Mouse (Mus musculus): Measurements from ENCODE around the gene Actr3. TPM values are rescaled to one million over a fixed set of nuclear protein-coding genes. Genes with fewer than 3 reads are reported as not detected.

Actr3 gene
- polyA plus RNA-seq, 1 experiment from 2014 or later, result 303 TPM

GRCm38 (mm10) chr1:125382622-125383021 lies 52.9 kb downstream of the Actr3 start:
- no peak for ATAC-seq (ENCODE audit: low FRiP score, low TSS enrichment)
- Histone ChIP-seq H3K4me3 (ENCODE audit: low read length) (no peak overlapping the region), H3K4me2 (replicated peaks; ENCODE audit: low read depth, low read length) (no peak overlapping the region), H3K36me3 (ENCODE audit: insufficient read depth, low read length) (no peaks in the 10 kb centered on the region), H3K4me1 (ENCODE audit: insufficient read depth, low read length) (no peaks in the 10 kb centered on the region), H3K9me3 (ENCODE audit: low read length) (no peaks in the 10 kb centered on the region), H3K9ac (replicated peaks; ENCODE audit: low read length) (no peak overlapping the region), H3K27me3 (ENCODE audit: insufficient read depth, low read length) (no peaks in the 10 kb centered on the region), H3K27ac (ENCODE audit: low read length) (no peak overlapping the region)
- WGBS, result 66% methylated on average over 6 of the region's 6 CpGs

DNA sequence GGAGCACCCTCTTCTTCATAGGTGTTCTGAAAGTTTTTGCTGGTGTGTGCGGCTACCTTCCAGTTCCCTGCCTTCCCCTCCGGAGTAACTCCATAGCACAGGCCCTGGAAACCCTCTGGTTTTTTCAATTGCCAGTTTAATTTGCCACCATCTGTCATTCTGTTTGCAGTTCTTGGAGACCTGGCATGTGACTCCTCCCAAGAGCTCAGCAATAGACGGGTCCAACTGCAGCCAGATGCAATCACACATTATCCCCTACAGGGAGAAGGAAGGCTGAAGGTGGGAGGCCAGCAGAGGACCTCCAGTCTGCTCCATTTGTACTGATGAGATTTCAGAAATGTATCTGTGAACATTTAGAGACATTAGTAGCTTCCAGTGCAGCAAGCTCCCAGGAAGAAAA lies 56.6 kb downstream of the Actr3 start:
- no peaks in the 10 kb centered on the region for H3K9me3 ChIP-seq (ENCODE audit: low read length)
- no peak for ATAC-seq (ENCODE audit: low FRiP score, low TSS enrichment)
- H3K4me3 ChIP-seq (ENCODE audit: low read length), result no peak overlapping the region
- H3K9ac ChIP-seq (replicated peaks; ENCODE audit: low read length), result no peak overlapping the region
- H3K36me3 ChIP-seq (ENCODE audit: insufficient read depth, low read length), result no peaks in the 10 kb centered on the region
- no peaks in the 10 kb centered on the region for H3K27me3 ChIP-seq (ENCODE audit: insufficient read depth, low read length)
- H3K4me1 ChIP-seq (ENCODE audit: insufficient read depth, low read length), result no peaks in the 10 kb centered on the region
- no peak overlapping the region for H3K4me2 ChIP-seq (replicated peaks; ENCODE audit: low read depth, low read length)
- WGBS, result 65% methylated on average over 3 of the region's 3 CpGs
- no peak overlapping the region for H3K27ac ChIP-seq (ENCODE audit: low read length)

GRCm38 (mm10) chr1:125372855-125373254 lies 62.7 kb downstream of the Actr3 start:
- 58% methylated on average over 5 of the region's 5 CpGs for WGBS
- no peaks in the 10 kb centered on the region for H3K36me3 ChIP-seq (ENCODE audit: insufficient read depth, low read length)
- no peaks in the 10 kb centered on the region for H3K9me3 ChIP-seq (ENCODE audit: low read length)

DNA sequence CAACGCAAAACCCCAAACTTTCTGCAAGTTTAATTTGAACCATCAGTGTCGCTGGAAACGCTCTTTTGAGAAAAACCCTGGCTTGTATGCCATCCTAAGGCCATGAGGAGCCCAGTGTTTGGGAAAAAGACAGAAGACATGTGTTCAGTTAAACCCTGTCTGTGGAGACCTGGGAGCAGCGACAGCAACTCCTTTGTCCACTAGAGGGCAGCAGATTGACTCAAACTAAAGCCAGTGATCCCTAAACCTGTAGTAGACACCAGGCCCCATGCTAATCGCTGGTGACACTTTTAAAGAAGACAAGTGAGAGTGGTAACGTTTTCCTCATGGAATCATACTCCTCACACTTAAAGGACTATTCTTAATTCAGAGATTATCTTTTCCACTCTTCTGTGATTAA lies 64.7 kb downstream of the Actr3 start:
- 33% methylated on average over 6 of the region's 6 CpGs for WGBS
- no peaks in the 10 kb centered on the region for H3K27me3 ChIP-seq (ENCODE audit: insufficient read depth, low read length)
- no peaks in the 10 kb centered on the region for H3K4me1 ChIP-seq (ENCODE audit: insufficient read depth, low read length)
- H3K9me3 ChIP-seq (ENCODE audit: low read length), result no peaks in the 10 kb centered on the region
- no peaks in the 10 kb centered on the region for H3K36me3 ChIP-seq (ENCODE audit: insufficient read depth, low read length)
- no peak overlapping the region for H3K4me2 ChIP-seq (replicated peaks; ENCODE audit: low read depth, low read length)
- H3K9ac ChIP-seq (replicated peaks; ENCODE audit: low read length), result no peak overlapping the region
- ATAC-seq (ENCODE audit: low FRiP score, low TSS enrichment), result 0 out of 2 replicates have a peak, but pooled peaks have one; percentile 68
- H3K27ac ChIP-seq (ENCODE audit: low read length), result no peak overlapping the region
- no peak overlapping the region for H3K4me3 ChIP-seq (ENCODE audit: low read length)

More at GRCm38 (mm10) chr1:125372855-125373254, 62.7 kb downstream of the Actr3 start:
- no peaks in the 10 kb centered on the region for H3K27me3 ChIP-seq (ENCODE audit: insufficient read depth, low read length)
- no peak for ATAC-seq (ENCODE audit: low FRiP score, low TSS enrichment)
- no peaks in the 10 kb centered on the region for H3K4me1 ChIP-seq (ENCODE audit: insufficient read depth, low read length)
- no peak overlapping the region for H3K9ac ChIP-seq (replicated peaks; ENCODE audit: low read length)
- no peak overlapping the region for H3K4me2 ChIP-seq (replicated peaks; ENCODE audit: low read depth, low read length)
- H3K27ac ChIP-seq (ENCODE audit: low read length), result no peak overlapping the region
- H3K4me3 ChIP-seq (ENCODE audit: low read length), result no peak overlapping the region

DNA sequence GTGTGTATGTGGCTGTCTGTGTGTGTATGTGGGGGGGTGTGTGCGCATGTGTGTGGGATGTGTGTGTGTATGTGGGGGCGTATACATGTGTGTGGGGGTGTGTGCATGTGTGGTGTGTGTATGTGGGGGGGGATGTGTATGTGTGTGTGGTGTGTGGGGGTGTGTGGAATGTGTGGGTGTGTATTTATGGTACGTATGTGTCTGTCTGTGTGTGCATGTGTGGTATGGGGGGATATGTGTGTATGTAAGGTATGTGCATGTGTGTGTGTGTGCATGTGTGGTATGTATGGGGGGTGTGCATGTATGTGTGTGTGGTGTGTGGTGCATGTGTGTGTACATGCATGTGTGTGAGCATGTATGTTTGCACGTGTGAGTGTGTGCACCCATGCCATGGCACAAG lies 70.0 kb downstream of the Actr3 start:
- H3K4me1 ChIP-seq (ENCODE audit: insufficient read depth, low read length), result no peaks in the 10 kb centered on the region
- no peaks in the 10 kb centered on the region for H3K9me3 ChIP-seq (ENCODE audit: low read length)
- H3K9ac ChIP-seq (replicated peaks; ENCODE audit: low read length), result no peak overlapping the region
- no peak for ATAC-seq (ENCODE audit: low FRiP score, low TSS enrichment)
- no peaks in the 10 kb centered on the region for H3K27me3 ChIP-seq (ENCODE audit: insufficient read depth, low read length)
- H3K36me3 ChIP-seq (ENCODE audit: insufficient read depth, low read length), result no peaks in the 10 kb centered on the region
- H3K4me3 ChIP-seq (ENCODE audit: low read length), result no peak overlapping the region
- WGBS, result 94% methylated on average over 4 of the region's 4 CpGs
- no peak overlapping the region for H3K27ac ChIP-seq (ENCODE audit: low read length)
- no peak overlapping the region for H3K4me2 ChIP-seq (replicated peaks; ENCODE audit: low read depth, low read length)

- H3K27me3 ChIP-seq (ENCODE audit: insufficient read depth, low read length), result no peaks in the 10 kb centered on the region
- H3K9ac ChIP-seq (replicated peaks; ENCODE audit: low read length), result no peak overlapping the region
- no peak for ATAC-seq (ENCODE audit: low FRiP score, low TSS enrichment)
- H3K36me3 ChIP-seq (ENCODE audit: insufficient read depth, low read length), result no peaks in the 10 kb centered on the region
- H3K4me2 ChIP-seq (replicated peaks; ENCODE audit: low read depth, low read length), result no peak overlapping the region
- 82% methylated on average over 4 of the region's 4 CpGs for WGBS
- H3K27ac ChIP-seq (ENCODE audit: low read length), result no peak overlapping the region
- no peak overlapping the region for H3K4me3 ChIP-seq (ENCODE audit: low read length)
- H3K9me3 ChIP-seq (ENCODE audit: low read length), result peaks cover 5% of the 10 kb centered on the region; the same call in 1 of the 2 replicates
- no peaks in the 10 kb centered on the region for H3K4me1 ChIP-seq (ENCODE audit: insufficient read depth, low read length)
Measured at GRCm38 (mm10) chr1:125351416-125352037, 84.0 kb downstream of the Actr3 start.

- no peak overlapping the region for H3K27ac ChIP-seq (ENCODE audit: low read length)
- no peaks in the 10 kb centered on the region for H3K36me3 ChIP-seq (ENCODE audit: insufficient read depth, low read length)
- no peaks in the 10 kb centered on the region for H3K4me1 ChIP-seq (ENCODE audit: insufficient read depth, low read length)
- no peak overlapping the region for H3K4me2 ChIP-seq (replicated peaks; ENCODE audit: low read depth, low read length)
- H3K4me3 ChIP-seq (ENCODE audit: low read length), result no peak overlapping the region
- no peaks in the 10 kb centered on the region for H3K27me3 ChIP-seq (ENCODE audit: insufficient read depth, low read length)
- H3K9me3 ChIP-seq (ENCODE audit: low read length), result peaks cover 5% of the 10 kb centered on the region; the same call in 1 of the 2 replicates
- ATAC-seq (ENCODE audit: low FRiP score, low TSS enrichment), result no peak
- 78% methylated on average over 5 of the region's 5 CpGs for WGBS
- H3K9ac ChIP-seq (replicated peaks; ENCODE audit: low read length), result no peak overlapping the region
Measured at GRCm38 (mm10) chr1:125350843-125351242, 84.7 kb downstream of the Actr3 start.

DNA sequence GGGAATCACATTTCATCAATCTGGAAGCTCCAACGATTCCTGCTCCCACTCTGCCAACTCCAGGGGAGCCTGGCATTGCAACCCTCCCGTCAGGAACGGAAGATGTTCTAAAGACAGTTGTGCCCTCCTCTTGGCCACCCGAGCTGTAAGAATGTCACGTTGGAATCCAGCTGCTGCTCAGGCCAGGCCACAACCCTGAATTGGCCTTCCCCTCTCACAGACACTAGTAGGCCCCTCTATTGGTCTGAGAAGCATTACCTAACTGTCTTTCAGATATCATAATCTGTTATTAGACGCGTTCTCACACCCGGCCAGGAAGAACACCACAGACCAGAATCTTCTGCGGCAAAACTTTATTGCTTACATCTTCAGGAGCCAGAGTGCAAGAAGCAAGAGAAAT lies 89.7 kb downstream of the Actr3 start:
- H3K9me3 ChIP-seq (ENCODE audit: low read length), result peaks cover 5% of the 10 kb centered on the region; the same call in 1 of the 2 replicates
- H3K4me3 ChIP-seq (ENCODE audit: low read length), result no peak overlapping the region
- no peaks in the 10 kb centered on the region for H3K27me3 ChIP-seq (ENCODE audit: insufficient read depth, low read length)
- no peak overlapping the region for H3K9ac ChIP-seq (replicated peaks; ENCODE audit: low read length)
- no peak for ATAC-seq (ENCODE audit: low FRiP score, low TSS enrichment)
- H3K27ac ChIP-seq (ENCODE audit: low read length), result no peak overlapping the region
- no peaks in the 10 kb centered on the region for H3K36me3 ChIP-seq (ENCODE audit: insufficient read depth, low read length)
- no peak overlapping the region for H3K4me2 ChIP-seq (replicated peaks; ENCODE audit: low read depth, low read length)
- H3K4me1 ChIP-seq (ENCODE audit: insufficient read depth, low read length), result no peaks in the 10 kb centered on the region
- 86% methylated on average over 9 of the region's 9 CpGs for WGBS

GRCm38 (mm10) chr1:125345448-125345847 lies 90.1 kb downstream of the Actr3 start:
- ATAC-seq (ENCODE audit: low FRiP score, low TSS enrichment), result no peak
- no peak overlapping the region for H3K9ac ChIP-seq (replicated peaks; ENCODE audit: low read length)
- no peak overlapping the region for H3K27ac ChIP-seq (ENCODE audit: low read length)
- H3K4me2 ChIP-seq (replicated peaks; ENCODE audit: low read depth, low read length), result no peak overlapping the region
- H3K9me3 ChIP-seq (ENCODE audit: low read length), result peaks cover 4% of the 10 kb centered on the region; the same call in 1 of the 2 replicates
- no peaks in the 10 kb centered on the region for H3K4me1 ChIP-seq (ENCODE audit: insufficient read depth, low read length)
- no peak overlapping the region for H3K4me3 ChIP-seq (ENCODE audit: low read length)
- WGBS, result 85% methylated on average over 6 of the region's 6 CpGs
- no peaks in the 10 kb centered on the region for H3K36me3 ChIP-seq (ENCODE audit: insufficient read depth, low read length)
- H3K27me3 ChIP-seq (ENCODE audit: insufficient read depth, low read length), result no peaks in the 10 kb centered on the region

DNA sequence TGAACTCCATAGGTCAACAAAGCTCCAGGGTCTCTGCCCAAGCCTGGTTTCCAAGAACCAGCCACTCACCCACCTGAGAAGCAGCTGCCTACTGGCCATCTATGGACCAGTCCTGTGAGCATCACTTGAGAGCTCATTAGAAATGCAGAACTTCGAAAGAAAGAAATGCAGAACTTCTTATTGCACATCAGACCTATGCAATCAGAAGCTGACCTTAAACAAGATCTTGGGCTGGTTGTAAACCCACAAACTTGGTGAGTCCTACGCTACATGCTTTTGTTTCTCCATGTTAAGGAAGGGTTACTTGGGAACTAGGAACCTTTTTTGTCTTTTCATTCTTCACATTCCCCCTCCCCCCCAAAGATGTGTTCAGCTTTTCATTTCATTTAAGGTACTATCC lies 92.4 kb downstream of the Actr3 start:
- no peak overlapping the region for H3K4me2 ChIP-seq (replicated peaks; ENCODE audit: low read depth, low read length)
- no peak overlapping the region for H3K9ac ChIP-seq (replicated peaks; ENCODE audit: low read length)
- H3K4me1 ChIP-seq (ENCODE audit: insufficient read depth, low read length), result no peaks in the 10 kb centered on the region
- H3K4me3 ChIP-seq (ENCODE audit: low read length), result no peak overlapping the region
- no peaks in the 10 kb centered on the region for H3K27me3 ChIP-seq (ENCODE audit: insufficient read depth, low read length)
- no peaks in the 10 kb centered on the region for H3K9me3 ChIP-seq (ENCODE audit: low read length)
- H3K27ac ChIP-seq (ENCODE audit: low read length), result no peak overlapping the region
- no peak for ATAC-seq (ENCODE audit: low FRiP score, low TSS enrichment)
- 83% methylated on average over 2 of the region's 2 CpGs for WGBS
- H3K36me3 ChIP-seq (ENCODE audit: insufficient read depth, low read length), result no peaks in the 10 kb centered on the region
